ENCODE assay signal across 19 mouse cellular contexts in the genomic region with DNA sequence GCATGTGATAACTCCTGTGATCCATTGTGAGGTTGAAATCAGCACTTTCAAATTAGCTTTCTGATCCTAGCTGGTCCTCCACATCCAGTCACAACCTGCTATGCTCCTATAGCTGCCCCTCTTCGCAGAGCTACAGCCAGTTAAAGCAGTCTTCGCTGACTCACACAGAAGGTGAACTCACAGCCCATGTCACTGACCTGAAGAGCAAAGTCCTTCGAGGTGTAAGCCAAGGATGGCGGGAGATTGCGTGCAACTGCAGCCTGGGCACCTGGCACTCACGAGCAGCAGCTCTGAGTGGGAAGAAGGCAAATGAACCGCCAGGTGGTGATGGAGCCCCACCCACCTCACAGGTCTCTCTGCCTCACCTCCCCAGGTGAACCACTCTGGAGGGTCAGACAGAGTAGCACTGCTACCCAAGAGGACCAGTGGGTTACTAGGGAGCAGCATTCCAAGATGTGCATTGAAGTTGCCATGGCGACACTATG. TPM values are rescaled to one million over a fixed set of nuclear protein-coding genes. Genes with fewer than 3 reads are reported as not detected.
"Had no signal": no experiment of that assay in that cellular context is flagged by ENCODE, and none has a peak within 500 bp of the region (broad histone marks: within the 10 kb centered on the region; RNA-seq: fewer than 3 reads in every experiment).

Gene Tex33 (minus strand): TSS at position 435 of the 485 bp plus-strand sequence.

- H3K36me3 ChIP-seq: hindbrain, embryonic 15.5 days; limb, embryonic 13.5 days; midbrain, embryonic 12.5 days; stomach, embryonic 15.5 days had no signal

- H3K27me3 ChIP-seq: hindbrain, embryonic 15.5 days; limb, embryonic 13.5 days; lung, embryonic 15.5 days; midbrain, embryonic 12.5 days; stomach, embryonic 15.5 days had no signal

- DNase-seq: left cerebral cortex, postnatal 4 days; right cerebral cortex, postnatal 14 days; thymus, adult 18-20 months; thymus, postnatal 14 days had no signal

- ATAC-seq: liver, embryonic 12.5 days; midbrain, embryonic 16.5 days had no signal

- H3K4me2 ChIP-seq: hindbrain, embryonic 15.5 days; limb, embryonic 13.5 days; liver, embryonic 12.5 days; lung, embryonic 15.5 days; midbrain, embryonic 12.5 days; stomach, embryonic 15.5 days had no signal

- H3K9ac ChIP-seq: hindbrain, embryonic 15.5 days; limb, embryonic 13.5 days; liver, embryonic 12.5 days; lung, embryonic 15.5 days; midbrain, embryonic 12.5 days; stomach, embryonic 15.5 days had no signal

- H3K9me3 ChIP-seq: hindbrain, embryonic 15.5 days; limb, embryonic 13.5 days; liver, embryonic 12.5 days; lung, embryonic 15.5 days; midbrain, embryonic 12.5 days; stomach, embryonic 15.5 days had no signal

- H3K4me1 ChIP-seq: hindbrain, embryonic 15.5 days; limb, embryonic 13.5 days; lung, embryonic 15.5 days; midbrain, embryonic 12.5 days; stomach, embryonic 15.5 days had no signal

- H3K4me3 ChIP-seq: hindbrain, embryonic 15.5 days; limb, embryonic 13.5 days; liver, embryonic 12.5 days; lung, embryonic 15.5 days; midbrain, embryonic 12.5 days; stomach, embryonic 15.5 days had no signal

- H3K27ac ChIP-seq: hindbrain, embryonic 15.5 days; limb, embryonic 13.5 days; liver, embryonic 12.5 days; lung, embryonic 15.5 days; midbrain, embryonic 12.5 days; stomach, embryonic 15.5 days had no signal

RNA-seq across cellular contexts. Expression of gene Tex33, which starts in this region (rescaled TPM):
- total RNA-seq: layer of hippocampus, adult 8-10 months; left cerebral cortex, adult 18-20 months; left cerebral cortex, postnatal 4 days; megakaryocyte-erythroid progenitor cell, adult 5-6 weeks had no signal
- polyA plus RNA-seq: hindbrain, embryonic 11.5 days; hindbrain, embryonic 15.5 days; large intestine, adult 2 months; limb, embryonic 13.5 days; liver, embryonic 12.5 days; liver, embryonic 16.5 days; lung, embryonic 15.5 days; midbrain, embryonic 12.5 days; midbrain, embryonic 16.5 days; neural tube, embryonic 14.5 days; spleen, adult 2 months; stomach, embryonic 15.5 days had no signal
